Mouse (Mus musculus): ENCODE results near the gene Mtmr12. TPM values are rescaled to one million over a fixed set of nuclear protein-coding genes. Genes with fewer than 3 reads are reported as not detected.

Mtmr12 gene
- total and polyA plus RNA-seq, 3 experiments: 14.3 to 38.2 TPM; not detected in 1

DNA sequence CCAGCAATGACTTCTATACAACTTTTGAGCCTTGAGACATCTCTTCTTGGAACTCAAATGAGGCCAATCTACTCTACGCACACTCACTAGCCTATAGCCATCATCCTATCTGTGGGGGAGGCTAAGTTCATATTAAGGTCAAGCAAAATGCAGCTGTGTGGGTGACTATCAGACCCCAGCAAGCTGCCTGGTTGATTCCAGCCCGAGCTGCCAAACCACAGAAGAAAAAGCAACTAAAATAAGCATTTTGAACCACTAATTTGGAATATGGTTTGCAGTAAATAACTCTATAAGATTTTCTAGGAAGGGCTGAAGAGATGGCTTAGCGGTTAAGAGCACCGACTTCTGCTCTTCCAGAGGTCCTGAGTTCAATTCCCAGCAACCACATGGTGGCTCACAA lies 105.8 kb downstream of the Mtmr12 start (continued):
- TF ChIP-seq CHD2 (IDR thresholded peaks at IDR 0.05; ENCODE audit: low read length): peak; percentile 63
- peak; percentile 45; the same call in 1 of the 2 replicates for TF ChIP-seq KAT2A (conservative IDR thresholded peaks at IDR 0.05; ENCODE audit: low read depth, low read length)

DNA sequence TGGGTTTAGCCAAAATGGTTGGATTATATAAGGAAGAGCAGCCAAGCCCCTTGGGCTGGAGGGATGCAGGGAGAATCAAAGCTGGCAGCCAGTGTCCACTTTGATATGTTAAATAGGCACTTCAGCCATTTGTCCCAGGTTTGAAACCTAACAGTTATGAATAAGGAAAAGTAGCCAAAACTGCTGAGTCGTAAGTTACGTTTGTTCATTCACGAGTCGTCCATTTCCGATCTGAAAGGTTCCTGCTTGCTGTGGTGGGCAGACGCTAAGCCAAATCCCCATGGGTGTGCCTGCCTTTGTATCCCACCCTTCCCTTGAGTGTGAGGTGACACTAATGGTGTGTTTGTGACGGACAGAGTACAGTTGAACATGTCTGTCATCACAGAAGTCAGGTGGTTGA lies 106.6 kb downstream of the Mtmr12 start:
- no peak for DNase-seq (ENCODE audit: low read depth, low spot score)
- Histone ChIP-seq H3K4me1 (ENCODE audit: control insufficient read depth in 1 of 2, insufficient read depth in 2 of 2, low read length in 2 of 2) (peaks cover 23 to 47% of the 10 kb centered on the region in 2 experiments), H3K9ac (ENCODE audit: control insufficient read depth, low read depth, low read length, poor library complexity, severe bottlenecking) (no peak overlapping the region), H3K9me3 (replicated peaks; ENCODE audit: insufficient read depth, low read length) (no peaks in the 10 kb centered on the region), H3K27ac (ENCODE audit: control insufficient read depth, low read depth, low read length) (no peak overlapping the region), H3K27me3 (ENCODE audit: control insufficient read depth in 1 of 2, insufficient read depth in 2 of 2, low read length in 2 of 2) (no peaks in the 10 kb centered on the region), H3K36me3 (ENCODE audit: control insufficient read depth in 1 of 2, insufficient read depth in 2 of 2, low read length in 2 of 2) (peaks cover 0 to 52% of the 10 kb centered on the region in 2 experiments; a peak in 2 of 4 replicates), H3K4me3 (ENCODE audit: control insufficient read depth in 1 of 2, insufficient read depth in 1 of 2, low read depth in 2 of 2, low read length in 2 of 2) (peak overlapping the region in 1 of 2 experiments; percentile 15; a peak in 1 of 4 replicates), H3K79me2 (ENCODE audit: control insufficient read depth, insufficient read depth, low read length, poor library complexity) (no peaks in the 10 kb centered on the region)
- peak; percentile 81 for TF ChIP-seq MAFK (IDR thresholded peaks at IDR 0.05; ENCODE audit: borderline replicate concordance, low read depth, low read length)
- TF ChIP-seq TAL1 (IDR thresholded peaks at IDR 0.05; ENCODE audit: low read length): no peak
- TF ChIP-seq SMC3 (IDR thresholded peaks at IDR 0.05; ENCODE audit: low read depth, low read length): no peak

DNA sequence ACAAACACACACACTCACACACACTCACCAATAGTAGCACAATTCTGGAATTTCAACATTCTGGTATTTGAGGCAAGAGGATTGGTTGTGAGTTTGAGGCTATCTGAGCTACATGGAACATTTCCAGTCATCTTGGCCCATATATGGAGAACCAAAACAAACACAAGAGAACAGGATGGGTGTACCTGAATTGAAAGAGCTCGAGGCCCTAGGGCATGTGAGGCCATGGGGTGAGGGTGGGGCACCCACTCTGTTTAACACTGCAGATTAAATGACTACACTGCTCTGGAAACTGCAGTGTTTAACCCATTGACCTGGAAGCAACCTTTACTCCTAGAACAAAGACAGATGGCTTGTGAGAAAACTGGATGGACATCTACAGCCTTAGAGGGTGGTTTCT lies 108.4 kb downstream of the Mtmr12 start:
- Histone ChIP-seq H3K4me3 (ENCODE audit: control insufficient read depth in 1 of 2, insufficient read depth in 1 of 2, low read depth in 2 of 2, low read length in 2 of 2) (no peak overlapping the region), H3K36me3 (ENCODE audit: control insufficient read depth in 1 of 2, insufficient read depth in 2 of 2, low read length in 2 of 2) (peaks cover 0 to 48% of the 10 kb centered on the region in 2 experiments; a peak in 2 of 4 replicates), H3K27me3 (ENCODE audit: control insufficient read depth in 1 of 2, insufficient read depth in 2 of 2, low read length in 2 of 2) (no peaks in the 10 kb centered on the region), H3K9me3 (replicated peaks; ENCODE audit: insufficient read depth, low read length) (no peaks in the 10 kb centered on the region), H3K9ac (ENCODE audit: control insufficient read depth, low read depth, low read length, poor library complexity, severe bottlenecking) (no peak overlapping the region), H3K27ac (ENCODE audit: control insufficient read depth, low read depth, low read length) (no peak overlapping the region), H3K4me1 (ENCODE audit: control insufficient read depth in 1 of 2, insufficient read depth in 2 of 2, low read length in 2 of 2) (peaks cover 20 to 45% of the 10 kb centered on the region in 2 experiments), H3K79me2 (ENCODE audit: control insufficient read depth, insufficient read depth, low read length, poor library complexity) (no peaks in the 10 kb centered on the region)
- DNase-seq (ENCODE audit: low read depth, low spot score): no peak
- TF ChIP-seq CHD1 (IDR thresholded peaks at IDR 0.05; ENCODE audit: low read depth, low read length): no peak

DNA sequence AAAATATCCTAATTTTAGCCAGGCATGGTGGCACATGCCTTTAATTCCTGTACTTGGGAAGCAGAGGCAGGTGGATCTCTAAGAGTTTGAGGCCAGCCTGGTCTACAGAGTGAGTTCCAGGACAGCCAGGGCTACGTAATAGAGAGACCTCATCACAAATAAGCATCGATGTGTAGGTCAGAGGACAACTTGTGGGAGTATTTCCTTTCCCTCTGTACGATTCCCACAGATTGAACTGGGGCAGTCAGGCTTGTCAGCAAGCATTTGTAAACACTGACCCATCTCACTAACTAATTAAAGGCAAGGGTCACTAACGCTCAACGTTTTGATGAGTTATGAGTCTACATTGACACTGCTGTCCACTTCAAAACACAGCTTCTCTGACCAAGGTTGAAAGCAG lies 109.8 kb downstream of the Mtmr12 start:
- TF ChIP-seq SIN3A (IDR thresholded peaks at IDR 0.05; ENCODE audit: low read length) (no peak), UBTF (IDR thresholded peaks at IDR 0.05; ENCODE audit: borderline replicate concordance, insufficient read depth, low read depth, low read length) (no peak), GABPA (IDR thresholded peaks at IDR 0.05; ENCODE audit: low read depth, low read length) (no peak), MEF2A (IDR thresholded peaks at IDR 0.05; ENCODE audit: extremely low read depth, insufficient replicate concordance, low read depth, low read length, poor library complexity, severe bottlenecking) (no peak), BHLHE40 (IDR thresholded peaks at IDR 0.05; ENCODE audit: borderline replicate concordance, low read depth, low read length) (no peak), ZNF384 (IDR thresholded peaks at IDR 0.05; ENCODE audit: low read depth, low read length) (no peak), RAD21 (IDR thresholded peaks at IDR 0.05; ENCODE audit: low read depth, low read length) (no peak), CHD1 (IDR thresholded peaks at IDR 0.05; ENCODE audit: low read depth, low read length) (no peak)
- Histone ChIP-seq H3K27ac (ENCODE audit: control insufficient read depth, low read depth, low read length) (no peak overlapping the region), H3K27me3 (ENCODE audit: control insufficient read depth in 1 of 2, insufficient read depth in 2 of 2, low read length in 2 of 2) (no peaks in the 10 kb centered on the region), H3K4me1 (ENCODE audit: control insufficient read depth in 1 of 2, insufficient read depth in 2 of 2, low read length in 2 of 2) (peaks cover 18 to 44% of the 10 kb centered on the region in 2 experiments), H3K79me2 (ENCODE audit: control insufficient read depth, insufficient read depth, low read length, poor library complexity) (no peaks in the 10 kb centered on the region), H3K9ac (ENCODE audit: control insufficient read depth, low read depth, low read length, poor library complexity, severe bottlenecking) (no peak overlapping the region), H3K9me3 (replicated peaks; ENCODE audit: insufficient read depth, low read length) (no peaks in the 10 kb centered on the region), H3K36me3 (ENCODE audit: control insufficient read depth in 1 of 2, insufficient read depth in 2 of 2, low read length in 2 of 2) (peaks cover 0 to 38% of the 10 kb centered on the region in 2 experiments; a peak in 2 of 4 replicates), H3K4me3 (ENCODE audit: control insufficient read depth in 1 of 2, insufficient read depth in 1 of 2, low read depth in 2 of 2, low read length in 2 of 2) (no peak overlapping the region)
- DNase-seq (ENCODE audit: low read depth, low spot score): no peak

All from MEL (cell line).